ENCODE assay signal across 8 mouse cellular contexts in the genomic region with DNA sequence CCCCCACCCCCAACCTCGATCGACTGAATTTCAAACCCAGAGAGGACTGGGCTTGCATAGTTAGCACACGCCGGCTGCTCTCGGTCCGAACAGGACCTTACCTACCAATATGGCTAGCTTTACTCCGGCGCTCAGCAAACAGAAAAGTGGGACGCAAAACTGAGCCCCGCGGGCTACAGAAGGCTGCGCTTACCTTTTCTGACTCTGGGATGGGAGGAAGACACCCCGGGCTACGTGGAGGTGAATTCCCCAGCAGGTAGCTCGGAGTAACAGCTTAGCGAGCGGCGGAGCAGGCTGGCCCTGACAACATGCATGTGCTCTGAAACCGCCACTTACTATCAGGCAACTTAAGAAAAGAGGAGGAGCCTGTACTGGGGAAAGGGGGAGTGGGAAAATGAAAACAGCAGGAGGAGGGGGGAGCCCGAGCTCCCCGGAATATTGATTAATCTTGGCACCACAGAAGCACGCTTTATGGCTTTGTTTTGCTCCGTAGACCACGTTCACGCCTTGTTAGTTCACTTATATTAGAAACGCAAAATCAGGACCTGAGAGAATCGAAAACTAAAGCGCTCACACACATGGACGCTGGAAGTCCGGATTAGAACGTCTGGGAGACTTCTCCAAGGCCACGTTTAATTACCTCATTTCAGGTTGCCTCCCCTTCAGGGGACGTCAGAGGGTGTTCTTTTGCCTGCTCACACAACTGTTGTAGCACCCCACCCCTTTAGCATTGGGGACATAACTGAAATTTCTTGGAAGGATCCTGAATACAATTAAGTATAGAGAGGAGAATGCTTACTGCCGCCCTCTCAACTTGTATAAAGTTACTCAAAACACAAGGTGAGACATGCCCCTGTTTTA. TPM values are rescaled to one million over a fixed set of nuclear protein-coding genes. Genes with fewer than 3 reads are reported as not detected.
DNase-seq lines count a peak whose midpoint lies in the region; ATAC-seq and TF ChIP-seq lines count a peak whose summit lies in the region.

A gene (minus strand): TSS at position 619 of the 861 bp plus-strand sequence.

- peak; percentile 40 for DNase-seq in gastrocnemius, adult 2 months
- DNase-seq in gastrocnemius, adult 18-20 months (ENCODE audit: low spot score), result no peak
- peak; percentile 34 to 47 for DNase-seq in cerebellum, postnatal 36 days
- peak; percentile 45 for DNase-seq in kidney, adult 11 months
- peak; percentile 98 for DNase-seq in midbrain, embryonic 11.5 days (ENCODE audit: low spot score, missing footprints)

- intact Hi-C loops in gastrocnemius, adult 2 months (cut with DNase I), result no loop called here

- peak; percentile 53 for ATAC-seq in granulocyte monocyte progenitor cell, adult 5-6 weeks (replicated peaks; ENCODE audit: poor library complexity, severe bottlenecking)
- ATAC-seq in limb, embryonic 12.5 days (ENCODE audit: insufficient number of reproducible peaks, insufficient read depth, low FRiP score, low TSS enrichment, low read depth), result peak; percentile 88
- ATAC-seq in midbrain, embryonic 11.5 days (ENCODE audit: low FRiP score), result peak; percentile 89

- H3K36me3 ChIP-seq in limb, embryonic 12.5 days, result 0 out of 2 replicates have a peak, but pooled peaks cover 7% of the 10 kb centered on the region
- H3K36me3 ChIP-seq in midbrain, embryonic 11.5 days (ENCODE audit: control insufficient read depth, insufficient read depth, low read length), result no peaks in the 10 kb centered on the region
- H3K36me3 ChIP-seq in small intestine, adult 2 months (ENCODE audit: control insufficient read depth, insufficient read depth, low read length), result no peaks in the 10 kb centered on the region

- H3K4me2 ChIP-seq in limb, embryonic 12.5 days, result peak within 1 kb of the TSS; percentile 73
- peak within 1 kb of the TSS; percentile 94 for H3K4me2 ChIP-seq in midbrain, embryonic 11.5 days

- no peaks in the 10 kb centered on the region for H3K9me3 ChIP-seq in limb, embryonic 12.5 days
- no peaks in the 10 kb centered on the region for H3K9me3 ChIP-seq in midbrain, embryonic 11.5 days (ENCODE audit: control insufficient read depth, low read length)

- under 1% methylated on average over 34 of the region's 34 CpGs for WGBS in limb, embryonic 12.5 days
- whole genome bisulfite sequencing in midbrain, embryonic 11.5 days, result 1% methylated on average over 34 of the region's 34 CpGs
- WGBS in small intestine, adult 2 months, result 1% methylated on average over 34 of the region's 34 CpGs

- H3K4me3 ChIP-seq in gastrocnemius, adult 2 months, result peak within 1 kb of the TSS; percentile 84
- H3K4me3 ChIP-seq in limb, embryonic 12.5 days (replicated peaks), result peak within 1 kb of the TSS; percentile 65
- peak within 1 kb of the TSS; percentile 60 for H3K4me3 ChIP-seq in midbrain, embryonic 11.5 days (ENCODE audit: low read depth, low read length)
- H3K4me3 ChIP-seq in small intestine, adult 2 months (ENCODE audit: low read depth, low read length), result peak within 1 kb of the TSS; percentile 73

- peak within 1 kb of the TSS; percentile 67 for H3K27ac ChIP-seq in gastrocnemius, adult 2 months
- H3K27ac ChIP-seq in limb, embryonic 12.5 days, result peak within 1 kb of the TSS; percentile 80
- H3K27ac ChIP-seq in midbrain, embryonic 11.5 days (ENCODE audit: low read depth, low read length), result no peak within 1 kb of the TSS
- no peak within 1 kb of the TSS for H3K27ac ChIP-seq in small intestine, adult 2 months (ENCODE audit: insufficient read depth, low read depth, low read length)

- no peak; the same call in 1 of the 2 replicates for TF ChIP-seq POLR2A in small intestine, adult 2 months (IDR thresholded peaks at IDR 0.05; ENCODE audit: low read depth, low read length)

- no peak for TF ChIP-seq CTCF in gastrocnemius, adult 2 months (IDR thresholded peaks at IDR 0.05)
- TF ChIP-seq CTCF in small intestine, adult 2 months (IDR thresholded peaks at IDR 0.05; ENCODE audit: extremely low read depth, insufficient read length, insufficient replicate concordance, low read depth, low read length), result no peak

- peak within 1 kb of the TSS; percentile 67 for H3K9ac ChIP-seq in limb, embryonic 12.5 days (replicated peaks)
- peak within 1 kb of the TSS; percentile 65 for H3K9ac ChIP-seq in midbrain, embryonic 11.5 days (ENCODE audit: low read length)

- H3K27me3 ChIP-seq in limb, embryonic 12.5 days, result no peaks in the 10 kb centered on the region; the same call in 1 of the 2 replicates
- peaks cover 3% of the 10 kb centered on the region; the same call in 1 of the 2 replicates for H3K27me3 ChIP-seq in midbrain, embryonic 11.5 days (ENCODE audit: control insufficient read depth, insufficient read depth, low read length)
- no peaks in the 10 kb centered on the region for H3K27me3 ChIP-seq in small intestine, adult 2 months (ENCODE audit: control insufficient read depth, insufficient read depth, low read length)

- peaks cover 45% of the 10 kb centered on the region for H3K4me1 ChIP-seq in limb, embryonic 12.5 days (replicated peaks)
- H3K4me1 ChIP-seq in midbrain, embryonic 11.5 days (ENCODE audit: control insufficient read depth, insufficient read depth, low read length), result no peaks in the 10 kb centered on the region; the same call in 1 of the 2 replicates
- peaks cover 2% of the 10 kb centered on the region; the same call in 1 of the 2 replicates for H3K4me1 ChIP-seq in small intestine, adult 2 months (ENCODE audit: control insufficient read depth, insufficient read depth, insufficient read length, low read length)

RNA-seq across cellular contexts. Expression of the gene that starts here (rescaled TPM):
- total RNA-seq in gastrocnemius, adult 2 months (2021), result 1 to 10 TPM; 1.2 TPM
- 1 to 10 TPM; 1.4 to 1.8 TPM for total RNA-seq in gastrocnemius, adult 18-20 months (2021)
- total RNA-seq in granulocyte monocyte progenitor cell, adult 5-6 weeks (2014; fragmentation: Nextera tagmentation), result not detected in 2 replicates
- total RNA-seq in granulocyte monocyte progenitor cell, adult 5-6 weeks (2017), result 1.5 TPM in 1 of 2 replicates, not detected in the other
- 36.8 and 44.6 TPM in 2 replicates for polyA plus RNA-seq in limb, embryonic 12.5 days (2016; fragmentation: Nextera tagmentation; extraction: Ambion mirVana)
- polyA plus RNA-seq in midbrain, embryonic 11.5 days (2014; fragmentation: Nextera tagmentation; extraction: Ambion mirVana), result 33.5 and 39.5 TPM in 2 replicates
- 0.87 and 2.0 TPM in 2 replicates for polyA plus RNA-seq in small intestine, adult 2 months (2012; rRNA removed)

Comparison
In these comparisons a context has a peak if more than half of its experiments do, and no peak if none do; other contexts are left out.
1. RNA of the gene that starts here (polyA plus RNA-seq): 36.8 to 44.6 TPM in limb, embryonic 12.5 days and 33.5 to 39.5 TPM in midbrain, embryonic 11.5 days; 0.87 to 2.0 TPM in small intestine, adult 2 months; every median in the first group is over 10 times any median in the second.
2. H3K27ac ChIP-seq: peak in gastrocnemius, adult 2 months (single experiment) and limb, embryonic 12.5 days (single experiment); none in midbrain, embryonic 11.5 days (single experiment) and small intestine, adult 2 months (single experiment).
3. Peak in every context shown above with its lines, with median percentiles within 50 percentile points of each other: H3K4me3 ChIP-seq and ATAC-seq.